Mouse (Mus musculus) myocyte (in vitro differentiated cells): ENCODE results near the gene Mtx1. TPM values are rescaled to one million over a fixed set of nuclear protein-coding genes. Genes with fewer than 3 reads are reported as not detected.
"Not testable (repeated sequence)": the region's sequence is repeated elsewhere in the genome, so short reads cannot be mapped to it uniquely, and the experiment has no call there.

ENCODE experiments used
- H3K27me3 ChIP-seq: one replicate; pipeline ENCODE4 v1.6.1; 2011; ENCODE audit not compliant: control insufficient read depth, insufficient read depth, insufficient read length
- H3K36me3 ChIP-seq: one replicate; pipeline ENCODE4 v1.6.1; 2011; ENCODE audit not compliant: control insufficient read depth, insufficient read depth
- H3K4me2 ChIP-seq: one replicate; pipeline ENCODE4 v1.6.1; 2011; ENCODE audit warnings: low read depth, control low read depth
- H3K4me3 ChIP-seq: one replicate; pipeline ENCODE4 v1.5.1; 2011; ENCODE audit warnings: mild to moderate bottlenecking, control low read depth, moderate library complexity
- H3K79me2 ChIP-seq: one replicate; pipeline ENCODE4 v1.6.1; 2011; ENCODE audit not compliant: control insufficient read depth, insufficient read depth
- H3ac ChIP-seq: one replicate; pipeline ENCODE4 v1.6.1; 2011; ENCODE audit not compliant: control insufficient read depth, insufficient read length
- CEBPB ChIP-seq: IDR thresholded peaks from 2 replicates; pipeline ENCODE4 v1.6.1; 2011; ENCODE audit warnings: mild to moderate bottlenecking, moderate library complexity; ENCODE audit not compliant: poor library complexity, insufficient read depth, severe bottlenecking
- E2F4 ChIP-seq: IDR thresholded peaks from one replicate; pipeline ENCODE4 v1.6.1; 2011; ENCODE audit warnings: mild to moderate bottlenecking, control low read depth, moderate library complexity; ENCODE audit not compliant: insufficient read depth
- MAX ChIP-seq: IDR thresholded peaks from one replicate; pipeline ENCODE4 v1.6.1; 2011; ENCODE audit warnings: low read depth, mild to moderate bottlenecking, control low read depth
- MYOD1 ChIP-seq, 3 experiments: IDR thresholded peaks; one replicate each; pipeline ENCODE4 v1.6.1; 2011; ENCODE audit warnings: control low read depth in 2 of 3, low read depth in 2 of 3, mild to moderate bottlenecking in 2 of 3, moderate library complexity in 1 of 3; ENCODE audit not compliant: insufficient read length in 2 of 3, control insufficient read depth in 1 of 3
- MYOG ChIP-seq, 3 experiments: IDR thresholded peaks; one replicate each; pipeline ENCODE4 v1.6.1; 2011; ENCODE audit warnings: control low read depth in 2 of 3, low read depth in 2 of 3, mild to moderate bottlenecking in 2 of 3; ENCODE audit not compliant: insufficient read length in 2 of 3, control insufficient read depth in 1 of 3, insufficient read depth in 1 of 3
- POLR2A ChIP-seq: IDR thresholded peaks from one replicate; pipeline ENCODE4 v1.6.1; 2011; ENCODE audit warnings: low read depth, mild to moderate bottlenecking, control low read depth, moderate library complexity; ENCODE audit not compliant: insufficient read length
- POLR2AphosphoS2 ChIP-seq: IDR thresholded peaks from one replicate; pipeline ENCODE4 v1.6.1; 2011; ENCODE audit warnings: low read depth, control low read depth; ENCODE audit not compliant: insufficient read length
- REST ChIP-seq: IDR thresholded peaks from one replicate; pipeline ENCODE4 v1.6.1; 2011; ENCODE audit warnings: mild to moderate bottlenecking, control low read depth, moderate library complexity; ENCODE audit not compliant: insufficient read depth, insufficient read length
- SRF ChIP-seq: IDR thresholded peaks from one replicate; pipeline ENCODE4 v1.6.1; 2011; ENCODE audit warnings: low read depth; ENCODE audit not compliant: control insufficient read depth, insufficient read length
- TCF12 ChIP-seq: IDR thresholded peaks from one replicate; pipeline ENCODE4 v1.6.1; 2011; ENCODE audit warnings: mild to moderate bottlenecking, control low read depth; ENCODE audit not compliant: poor library complexity, insufficient read depth, severe bottlenecking
- TCF3 ChIP-seq: IDR thresholded peaks from one replicate; pipeline ENCODE4 v1.6.1; 2011; ENCODE audit warnings: low read depth, control low read depth; ENCODE audit not compliant: insufficient read length
- USF1 ChIP-seq: IDR thresholded peaks from one replicate; pipeline ENCODE4 v1.6.1; 2011; ENCODE audit warnings: low read depth, mild to moderate bottlenecking, control low read depth, moderate library complexity
- polyA plus RNA-seq: library from polyadenylated mRNA; unstranded; fragments of >200 nt; fragmentation: generic; extraction: Trizol; gene quantifications from one replicate; pipeline ENCODE4 v1.2.1, GENCODE M21; 2012; ENCODE audit warnings: missing spikeins

The Mtx1 gene
- polyA plus RNA-seq, 1 experiment = 114 TPM

DNA sequence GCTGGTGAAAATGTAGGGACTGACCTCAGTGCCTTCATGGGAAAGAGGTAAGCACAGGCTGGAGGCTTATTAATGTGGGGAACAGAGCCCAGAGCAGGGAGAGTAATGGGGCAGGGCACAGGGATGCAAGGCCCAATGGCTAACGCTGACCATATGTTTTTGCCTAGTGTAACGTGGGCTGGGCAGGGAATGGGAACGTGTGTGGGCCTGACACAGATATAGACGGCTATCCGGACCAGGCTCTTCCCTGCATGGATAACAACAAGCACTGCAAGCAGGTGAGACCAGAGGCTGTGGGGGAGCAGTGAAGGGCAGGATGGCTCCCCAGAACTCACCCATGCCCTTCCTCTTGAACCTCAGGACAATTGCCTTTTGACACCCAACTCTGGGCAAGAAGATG lies 5.7 kb downstream of the Mtx1 start:
- Histone ChIP-seq H3K36me3 (no peaks in the 10 kb centered on the region), H3K27me3 (no peaks in the 10 kb centered on the region), H3K4me2 (no peak overlapping the region), H3K79me2 (no peaks in the 10 kb centered on the region), H3ac (no peak overlapping the region), H3K4me3 (no peak overlapping the region)
- TF ChIP-seq TCF3 = no peak
- TF ChIP-seq USF1 = no peak
- TF ChIP-seq E2F4 = no peak
- no peak for TF ChIP-seq REST
- TF ChIP-seq POLR2A = no peak
- TF ChIP-seq MAX = no peak
- TF ChIP-seq CEBPB = no peak
- no peak for TF ChIP-seq MYOG (IDR thresholded peaks at IDR 0.05; ENCODE audit: control insufficient read depth in 1 of 3, insufficient read depth in 1 of 3, insufficient read length in 2 of 3, low read depth in 2 of 3)
- no peak for TF ChIP-seq POLR2AphosphoS2
- no peak for TF ChIP-seq SRF
- no peak for TF ChIP-seq MYOD1 (IDR thresholded peaks at IDR 0.05; ENCODE audit: control insufficient read depth in 1 of 3, insufficient read length in 2 of 3, low read depth in 2 of 3)

- no peaks in the 10 kb centered on the region for H3K79me2 ChIP-seq
- no peak overlapping the region for H3K4me2 ChIP-seq
- no peaks in the 10 kb centered on the region for H3K27me3 ChIP-seq
- no peak overlapping the region for H3ac ChIP-seq
- no peaks in the 10 kb centered on the region for H3K36me3 ChIP-seq
- no peak overlapping the region for H3K4me3 ChIP-seq
- TF ChIP-seq REST (no peak), TCF12 (no peak), SRF (no peak), POLR2A (no peak), E2F4 (no peak), USF1 (no peak), MAX (no peak), TCF3 (no peak)
Observed at GRCm38 (mm10) chr3:89219546-89219945, 7.3 kb downstream of the Mtx1 start.

GRCm38 (mm10) chr3:89218271-89218670 lies 8.6 kb downstream of the Mtx1 start:
- H3K4me2 ChIP-seq = no peak overlapping the region
- H3K27me3 ChIP-seq = no peaks in the 10 kb centered on the region
- no peak overlapping the region for H3K4me3 ChIP-seq
- H3ac ChIP-seq = no peak overlapping the region
- H3K79me2 ChIP-seq = peaks cover 2% of the 10 kb centered on the region
- no peak for TF ChIP-seq REST
- no peak for TF ChIP-seq MYOG (IDR thresholded peaks at IDR 0.05; ENCODE audit: control insufficient read depth in 1 of 3, insufficient read depth in 1 of 3, insufficient read length in 2 of 3, low read depth in 2 of 3)
- no peak for TF ChIP-seq POLR2A
- no peak for TF ChIP-seq SRF
- TF ChIP-seq USF1 = no peak
- no peak for TF ChIP-seq TCF3
- no peak for TF ChIP-seq MYOD1 (IDR thresholded peaks at IDR 0.05; ENCODE audit: control insufficient read depth in 1 of 3, insufficient read length in 2 of 3, low read depth in 2 of 3)
- no peak for TF ChIP-seq POLR2AphosphoS2
- TF ChIP-seq E2F4 = no peak
- no peak for TF ChIP-seq MAX
- no peak for TF ChIP-seq CEBPB
- no peak for TF ChIP-seq TCF12
- no peaks in the 10 kb centered on the region for H3K36me3 ChIP-seq

- not testable (repeated sequence) for H3K4me2 ChIP-seq, H3K36me3 ChIP-seq, H3ac ChIP-seq, H3K27me3 ChIP-seq, H3K4me3 ChIP-seq
- peaks cover 12% of the 10 kb centered on the region for H3K79me2 ChIP-seq
Observed at GRCm38 (mm10) chr3:89216407-89216806, 10.5 kb downstream of the Mtx1 start.

- Histone ChIP-seq H3K4me3 (peak overlapping the region; percentile 50), H3K4me2 (peak overlapping the region; percentile 79), H3ac (no peak overlapping the region), H3K79me2 (peaks cover 12% of the 10 kb centered on the region), H3K27me3 (no peaks in the 10 kb centered on the region), H3K36me3 (no peaks in the 10 kb centered on the region)
- TF ChIP-seq MYOD1 (IDR thresholded peaks at IDR 0.05; ENCODE audit: control insufficient read depth in 1 of 3, insufficient read length in 2 of 3, low read depth in 2 of 3) = peak in 1 of 3 experiments; percentile 15
- TF ChIP-seq REST = no peak
Observed at GRCm38 (mm10) chr3:89215853-89216252, 11.0 kb downstream of the Mtx1 start.
